Mouse (Mus musculus) layer of hippocampus, adult 9-10 months (tissue): ENCODE data around the gene Gm21988.

Source experiments
- DNase-seq: peaks from one replicate; pipeline ENCODE4 v3.0.0; 2022; ENCODE audit warnings: low spot score

Gene Gm21988

DNA sequence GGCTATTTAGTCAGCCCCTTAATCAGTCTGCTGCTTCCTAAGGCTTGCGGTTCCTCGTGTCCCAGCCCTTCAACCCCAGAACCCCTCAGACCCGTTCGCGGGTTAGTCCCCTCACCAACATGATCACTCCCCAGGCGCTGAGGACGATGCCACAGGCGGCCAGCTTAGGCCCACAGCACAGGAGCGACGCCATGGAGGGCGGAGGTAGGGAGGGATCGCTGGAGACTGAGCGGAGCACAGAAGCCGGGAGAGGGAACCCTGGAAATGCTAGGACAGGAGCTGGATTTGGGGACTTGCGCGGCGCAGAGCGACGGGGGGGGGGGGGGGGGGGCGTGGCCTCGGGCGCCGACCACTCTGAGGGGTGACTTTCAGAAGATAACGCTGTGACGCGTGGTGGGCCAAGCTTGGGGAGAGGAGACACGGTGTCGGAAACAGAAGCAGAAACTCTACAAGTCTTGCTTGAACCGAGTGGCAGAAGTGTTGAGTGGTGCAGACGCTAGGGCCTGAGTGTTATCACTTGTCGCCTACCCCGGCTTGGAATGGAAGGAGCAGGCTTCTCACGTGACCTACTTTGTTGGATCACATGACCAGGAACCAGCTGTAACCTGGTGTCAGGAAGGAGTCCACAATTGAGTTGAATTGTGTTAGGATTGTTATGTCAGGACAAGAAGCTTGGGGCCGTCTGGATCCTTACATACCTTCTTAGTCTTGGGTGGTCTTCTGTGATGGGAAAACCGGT, at the start of gene Gm21988, which contains the start of gene Rnasek:
Gene Gm21988, minus strand, starts transcription at position 290 of the 739 bp plus-strand sequence.
Gene Rnasek, minus strand, starts transcription at position 302 of the 739 bp plus-strand sequence.
- peak; percentile 93 for DNase-seq

DNA sequence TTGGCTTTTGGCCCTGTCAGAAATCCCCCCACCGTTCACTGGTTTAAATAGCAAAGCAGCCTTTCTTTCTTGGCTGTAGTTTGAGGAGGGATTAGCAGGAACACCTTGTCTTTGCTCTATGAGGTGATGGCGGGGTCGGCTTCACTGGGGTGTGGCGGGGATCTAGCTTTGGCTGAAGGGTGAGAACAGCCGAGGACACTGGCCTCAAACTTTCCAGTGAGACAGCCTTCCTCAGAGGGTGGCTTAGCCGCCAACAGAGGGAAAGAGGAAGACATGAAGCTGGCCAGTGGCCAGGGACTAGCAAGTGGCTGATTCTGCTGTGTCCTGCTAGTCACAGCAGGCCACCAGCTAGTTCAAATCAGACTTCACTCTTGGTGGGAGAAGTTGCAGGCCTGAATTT, 49.6 kb upstream of the Gm21988 start:
- no peak for DNase-seq

DNA sequence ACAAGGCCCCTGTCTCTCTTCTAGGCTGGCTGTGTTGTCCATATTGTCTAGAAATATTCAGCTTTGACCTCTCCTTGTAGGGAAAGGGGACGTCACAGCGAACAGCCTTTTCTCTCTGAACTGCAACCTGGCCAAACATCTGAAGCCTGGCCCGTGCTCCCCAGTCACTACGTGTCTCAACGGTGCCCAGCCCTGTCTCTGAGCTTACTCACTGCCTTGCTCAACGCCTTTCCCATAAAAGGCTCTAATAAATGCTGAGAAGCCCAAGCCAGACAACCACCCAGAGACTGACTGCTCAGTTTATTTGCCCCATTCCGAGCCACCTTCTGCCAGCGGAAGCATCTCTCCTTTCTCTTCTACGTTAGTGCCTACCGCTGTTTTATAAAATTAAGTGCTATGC, 48.5 kb upstream of the Gm21988 start:
- DNase-seq: no peak

DNA sequence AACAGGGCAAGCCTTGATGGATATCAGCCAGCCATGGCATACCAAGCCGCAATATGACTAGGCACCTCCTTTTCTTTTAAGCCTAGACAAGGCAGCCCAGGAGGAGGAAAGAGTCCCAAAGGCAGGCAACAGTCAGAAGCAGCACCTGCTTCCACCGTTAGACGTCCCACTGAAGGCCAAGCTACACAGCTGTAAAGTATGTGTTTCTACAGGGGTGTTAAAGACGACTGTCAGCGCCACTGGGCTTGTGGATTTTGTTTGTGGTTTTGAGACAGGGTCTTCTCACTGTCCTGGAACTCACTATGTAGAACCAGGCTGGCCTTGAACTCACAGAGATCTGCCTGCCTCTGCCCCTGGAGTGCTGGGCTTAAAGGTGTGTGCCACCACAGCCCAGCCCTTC, 46.1 kb upstream of the Gm21988 start:
- no peak for DNase-seq

DNA sequence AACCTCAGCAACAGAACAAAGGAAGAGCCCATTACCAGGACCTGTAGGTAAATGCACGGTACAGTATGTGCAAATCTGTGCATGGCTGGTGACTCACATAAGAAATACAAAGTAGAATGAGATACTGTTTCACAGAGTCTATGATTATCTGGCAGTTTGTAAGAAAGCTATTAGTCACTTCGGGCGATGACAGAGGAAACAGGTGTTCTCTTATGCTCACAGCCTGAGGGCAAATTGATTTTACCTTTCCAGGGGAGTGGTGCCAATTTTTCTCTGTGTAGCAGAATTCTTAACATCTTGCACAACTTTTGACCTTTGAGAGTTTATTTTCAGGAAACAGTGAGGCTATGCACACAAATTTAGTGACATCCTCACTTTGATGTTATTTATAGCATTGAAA, 45.1 kb upstream of the Gm21988 start:
- DNase-seq: no peak

DNA sequence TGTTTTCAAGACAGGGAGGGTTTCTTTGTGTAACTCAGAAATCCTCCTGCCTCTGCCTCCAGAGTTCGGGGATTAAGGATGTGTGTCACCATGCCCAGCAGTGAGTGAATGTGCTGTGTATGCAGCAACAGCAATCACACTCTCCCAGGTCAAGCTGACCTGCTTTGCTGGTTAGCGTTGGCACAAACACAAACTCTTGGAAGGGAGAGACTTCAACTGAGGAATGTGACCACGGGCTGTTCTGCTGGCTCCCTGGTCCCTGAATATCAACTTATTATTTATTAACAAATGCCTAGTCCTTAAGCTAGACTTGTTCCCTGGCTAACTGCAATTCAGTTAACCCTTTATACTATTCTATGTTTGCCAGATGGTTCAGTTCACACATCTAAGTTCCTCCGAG, 44.0 kb upstream of the Gm21988 start:
- DNase-seq: no peak

DNA sequence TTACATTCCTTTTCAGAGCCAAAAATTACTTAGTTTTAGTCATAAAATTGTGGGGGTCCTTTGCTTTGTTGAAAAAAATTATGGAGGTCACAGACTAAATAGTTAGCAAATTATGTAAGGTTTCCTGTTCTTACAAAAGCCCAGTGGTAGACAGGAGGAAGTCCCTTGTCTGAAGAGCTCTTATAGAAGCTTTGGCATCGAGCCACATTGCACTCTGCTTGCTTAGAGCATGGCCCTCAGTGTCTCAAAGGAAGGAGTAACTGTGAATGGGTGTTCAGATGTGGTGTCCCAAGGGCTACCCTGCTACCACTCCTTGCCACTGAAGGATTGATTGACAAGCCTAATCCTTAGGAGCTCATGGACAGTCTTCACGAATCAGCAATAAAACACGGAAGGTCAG, 40.8 kb upstream of the Gm21988 start:
- no peak for DNase-seq

DNA sequence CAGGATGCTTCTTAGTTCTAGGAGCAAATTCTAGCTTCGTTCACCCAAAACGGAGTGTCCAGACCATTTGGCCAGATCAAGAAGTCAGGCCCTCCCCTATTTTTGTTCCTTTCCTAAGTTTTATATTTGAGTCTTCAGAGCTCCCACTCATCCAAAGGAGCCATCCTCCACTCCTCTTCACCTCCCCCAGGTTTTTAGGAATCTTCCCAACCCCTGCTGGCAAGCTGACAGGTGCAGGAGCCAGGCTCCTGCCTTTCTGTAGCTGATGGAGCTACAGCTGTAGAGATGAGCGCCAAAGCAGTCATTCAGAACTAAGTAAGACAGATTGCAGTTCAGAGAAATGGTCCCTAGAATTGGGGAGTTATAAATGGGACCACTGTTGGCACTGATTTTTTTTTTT, 39.3 kb upstream of the Gm21988 start:
- DNase-seq: no peak

DNA sequence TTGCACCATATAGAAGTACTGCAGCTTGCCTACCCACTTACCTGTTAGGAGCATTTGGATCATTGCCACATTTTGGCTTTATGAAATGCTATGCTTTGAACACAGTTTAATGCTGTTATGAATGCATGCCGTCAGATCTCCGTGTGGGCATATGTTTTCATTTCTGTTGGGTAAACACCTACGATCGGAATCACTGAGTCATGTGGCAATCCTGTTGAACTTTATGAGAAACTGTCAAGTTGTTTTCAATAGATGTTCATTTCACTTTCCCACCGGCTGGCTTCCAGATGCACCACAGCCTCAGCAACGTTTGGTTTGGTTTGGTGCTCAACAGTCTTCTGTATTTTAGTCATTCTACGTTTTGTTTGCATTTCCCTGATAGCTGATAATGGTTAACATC, 32.0 kb upstream of the Gm21988 start:
- DNase-seq: no peak

DNA sequence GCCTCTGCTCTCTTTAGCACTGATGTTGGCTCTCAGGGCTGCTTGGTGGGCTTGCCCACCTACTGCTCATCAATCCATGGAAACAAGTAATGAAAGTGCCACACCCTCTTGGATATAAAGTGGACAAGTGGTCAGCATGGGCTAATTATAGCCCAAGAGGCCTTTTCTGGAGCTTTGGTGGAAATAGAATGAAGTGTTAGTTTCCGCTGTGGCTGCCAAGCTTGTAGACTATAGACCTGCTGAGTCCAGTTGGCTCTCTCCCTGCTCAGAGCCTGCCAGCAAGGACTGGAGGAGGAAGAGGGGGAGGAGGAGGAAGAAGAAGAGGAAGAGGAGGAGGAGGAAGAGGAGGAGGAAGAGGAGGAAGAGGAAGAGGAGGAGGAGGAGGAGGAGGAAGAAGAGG, 26.8 kb upstream of the Gm21988 start:
- no peak for DNase-seq

DNA sequence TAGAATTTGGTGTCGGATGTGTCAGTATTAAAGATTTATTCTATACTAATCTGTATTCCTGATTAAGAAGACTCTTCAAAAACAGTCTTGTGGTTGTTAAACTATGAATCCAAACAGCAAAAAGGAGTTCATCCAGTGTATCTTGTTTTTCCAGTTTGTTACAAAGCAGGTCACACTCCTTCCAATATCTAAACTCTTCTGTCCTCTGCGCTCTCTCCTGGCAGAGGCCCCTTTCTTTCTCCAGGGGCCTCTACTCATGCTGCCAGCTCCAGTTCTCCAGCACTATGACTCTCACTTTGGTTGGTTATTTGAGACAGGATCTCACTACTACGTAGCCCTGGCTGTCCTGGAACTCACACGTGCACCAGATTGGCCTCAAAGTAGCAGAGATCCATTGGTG, 26.2 kb upstream of the Gm21988 start:
- DNase-seq: no peak

DNA sequence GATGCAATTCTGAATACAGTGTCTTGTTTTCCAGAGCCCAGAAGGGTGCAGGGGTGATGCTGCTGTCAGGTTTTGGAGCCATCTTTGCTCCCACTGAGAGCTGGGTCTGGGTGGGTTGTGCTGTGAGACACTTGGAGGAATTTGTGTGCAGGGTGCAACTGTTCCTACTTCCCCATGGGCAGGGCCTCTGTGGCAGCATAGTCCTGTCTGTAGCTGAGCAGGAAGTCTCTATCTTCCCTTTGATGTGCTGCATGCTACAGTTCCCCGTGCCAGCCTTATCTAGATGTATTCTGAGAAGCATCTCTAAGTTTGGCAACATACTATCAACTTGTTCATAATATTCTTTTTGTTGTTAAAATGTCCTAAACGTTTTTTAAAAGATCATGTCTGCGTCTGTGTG, 25.6 kb upstream of the Gm21988 start:
- DNase-seq: no peak

DNA sequence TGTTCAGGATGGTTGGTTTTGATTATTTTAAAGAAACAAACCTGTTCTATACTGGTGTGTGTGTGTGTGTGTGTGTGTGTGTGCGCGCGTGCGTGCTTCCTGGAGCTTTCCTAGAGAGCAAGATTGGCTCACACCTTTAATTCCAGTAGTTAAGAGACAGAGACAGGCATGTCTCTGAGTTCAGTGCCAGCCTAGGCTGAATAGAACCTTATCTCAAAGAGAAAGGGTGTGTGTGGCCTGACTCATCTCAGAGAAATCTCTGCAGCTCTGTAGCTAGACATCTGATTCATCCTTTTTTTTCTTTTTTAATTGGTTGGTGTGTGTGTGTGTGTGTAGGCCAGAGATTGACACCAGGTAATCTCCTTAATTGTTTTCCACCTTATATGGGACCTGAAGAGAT, 19.4 kb upstream of the Gm21988 start:
- no peak for DNase-seq

DNA sequence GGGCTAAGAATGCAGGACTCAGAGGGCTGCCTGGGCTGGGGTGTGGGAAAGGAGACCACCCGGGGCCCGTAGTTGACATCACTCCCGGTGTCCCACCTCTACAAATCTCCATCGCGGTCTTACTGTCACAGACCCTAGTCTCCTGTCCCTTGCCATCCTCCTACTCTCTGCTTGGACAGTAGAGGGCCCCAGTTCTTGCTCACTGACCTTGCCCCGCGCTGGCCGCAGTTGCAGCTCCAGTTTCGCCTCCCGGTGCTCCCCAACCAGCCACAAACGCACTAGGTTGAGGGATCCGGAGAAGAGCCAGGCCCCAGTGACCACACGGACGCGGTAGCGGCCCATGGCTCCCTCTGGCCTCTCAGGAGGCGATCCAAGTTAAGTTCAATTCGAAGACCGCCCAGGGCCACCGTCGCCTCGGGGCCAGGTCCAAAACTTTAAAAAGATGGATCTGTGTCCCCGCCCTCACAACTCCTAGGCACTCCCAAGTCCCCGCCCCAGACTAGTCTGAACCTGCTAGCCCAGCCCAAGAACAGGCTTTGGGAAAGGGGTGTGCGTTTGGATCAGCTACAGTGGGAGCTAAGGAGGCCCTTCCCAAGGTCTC, 15.4 kb upstream of the Gm21988 start, which contains the start of gene Alox12:
Gene Alox12, minus strand, starts transcription at position 423 of the 601 bp plus-strand sequence.
- no peak for DNase-seq

DNA sequence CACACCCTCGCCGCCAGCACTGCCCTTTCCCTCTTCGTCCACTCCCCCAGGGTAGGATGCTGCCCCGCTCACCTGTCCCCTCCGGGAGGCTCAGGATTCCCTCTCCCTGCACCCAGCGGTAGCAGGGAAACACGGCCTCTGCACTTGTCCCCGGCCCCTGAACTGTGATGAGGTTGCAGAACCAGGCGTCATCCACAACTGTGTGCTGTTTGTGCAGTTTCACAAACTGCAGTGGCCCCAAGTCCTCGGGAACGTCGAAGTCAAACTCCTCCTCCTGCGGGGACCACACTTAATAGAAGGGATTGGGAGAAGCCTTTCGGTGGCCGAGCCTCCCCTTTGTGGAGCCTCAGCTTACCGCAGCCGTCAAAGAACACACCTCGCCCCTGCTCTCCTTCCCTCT, 14.7 kb upstream of the Gm21988 start:
- DNase-seq: no peak

DNA sequence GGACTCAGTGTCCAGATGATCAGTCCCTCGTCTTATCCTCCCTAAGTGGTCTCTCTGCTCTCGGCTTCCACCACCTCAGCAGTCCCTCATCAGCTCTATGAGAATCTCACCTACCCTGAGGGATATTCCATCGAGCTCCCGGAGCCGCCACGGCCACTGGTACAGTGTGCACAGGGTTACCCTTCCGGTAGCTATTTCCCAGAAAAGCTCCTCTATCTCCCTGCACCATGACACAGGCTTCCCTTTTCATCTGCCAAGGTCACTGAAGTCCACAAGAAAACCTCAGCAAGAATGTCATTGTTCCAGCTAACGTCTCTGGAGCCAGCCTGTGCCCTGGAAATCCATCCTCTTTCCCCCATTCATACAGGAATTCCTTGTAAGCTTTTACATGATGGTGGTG, 12.2 kb upstream of the Gm21988 start:
- no peak for DNase-seq

DNA sequence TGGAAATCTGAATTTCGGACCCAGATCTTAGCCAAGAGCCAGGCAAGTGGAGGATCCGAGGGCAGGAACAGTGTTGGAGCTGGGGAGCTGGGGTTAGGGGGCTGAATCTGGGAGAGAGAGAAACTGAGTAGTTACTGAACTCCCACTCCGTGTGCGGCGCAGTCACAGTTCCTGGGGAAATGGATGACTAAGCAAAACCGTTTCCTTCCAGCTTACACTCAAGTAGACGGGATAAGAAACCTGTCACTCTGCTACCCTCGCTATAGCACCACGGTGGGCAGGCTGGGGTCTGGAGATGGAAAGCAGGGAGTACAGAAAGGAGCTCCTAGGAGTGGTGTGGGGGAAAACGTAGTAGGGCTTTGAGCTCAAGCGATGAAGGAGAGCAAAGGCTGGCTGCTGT, 10.5 kb upstream of the Gm21988 start:
- no peak for DNase-seq

DNA sequence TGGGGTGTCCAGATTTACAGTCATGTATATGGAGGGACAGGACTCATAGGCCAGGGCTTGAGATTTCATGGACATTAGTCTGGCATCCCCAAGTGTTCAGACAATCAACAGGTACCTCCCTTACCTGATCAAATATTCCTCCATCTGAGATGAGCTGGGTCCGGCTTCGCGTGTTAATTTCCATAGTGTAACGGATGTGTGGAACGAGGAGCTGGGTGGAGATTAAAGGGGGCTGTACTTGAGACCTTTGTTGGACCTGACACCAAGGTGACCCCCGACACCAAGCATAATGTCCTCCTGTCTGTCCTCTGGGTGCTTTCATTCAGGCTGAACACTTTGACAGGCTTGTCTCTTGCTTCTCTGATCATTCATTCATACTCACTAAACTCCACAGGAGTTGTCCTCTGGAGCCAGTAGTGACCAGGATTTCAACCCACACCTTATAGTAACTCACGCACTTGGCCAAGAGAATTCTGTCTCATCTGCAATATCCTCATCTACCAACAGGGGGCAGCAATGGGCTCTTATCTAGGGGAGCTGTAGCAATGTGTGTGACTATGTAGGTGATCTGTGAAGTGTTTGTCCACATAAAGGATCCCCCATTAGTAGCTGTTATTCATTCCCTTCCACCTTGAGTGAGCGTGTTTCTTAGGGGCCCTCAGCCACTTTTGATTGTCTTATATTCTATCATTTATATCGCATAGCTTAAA, 7.7 kb upstream of the Gm21988 start:
- no peak for DNase-seq

DNA sequence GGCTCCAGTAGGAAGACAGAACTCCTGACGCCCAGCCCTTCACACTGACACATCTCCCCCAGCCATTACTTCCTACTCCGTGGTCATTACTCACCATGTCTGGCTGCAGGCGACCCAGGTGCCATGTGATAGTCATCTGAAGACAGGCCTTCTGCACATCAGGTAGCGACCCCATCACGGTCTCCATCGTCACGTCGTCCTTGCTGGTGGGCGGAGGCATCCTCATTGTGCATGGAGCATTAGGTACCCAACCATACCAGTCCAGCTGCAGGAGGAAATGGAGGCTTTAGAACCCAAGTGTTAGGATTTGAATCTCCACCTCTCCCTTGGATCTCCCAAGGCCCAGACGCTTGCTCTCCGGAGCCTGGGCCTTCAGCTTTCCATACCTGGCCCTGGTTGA, 3.0 kb upstream of the Gm21988 start:
- DNase-seq: no peak

DNA sequence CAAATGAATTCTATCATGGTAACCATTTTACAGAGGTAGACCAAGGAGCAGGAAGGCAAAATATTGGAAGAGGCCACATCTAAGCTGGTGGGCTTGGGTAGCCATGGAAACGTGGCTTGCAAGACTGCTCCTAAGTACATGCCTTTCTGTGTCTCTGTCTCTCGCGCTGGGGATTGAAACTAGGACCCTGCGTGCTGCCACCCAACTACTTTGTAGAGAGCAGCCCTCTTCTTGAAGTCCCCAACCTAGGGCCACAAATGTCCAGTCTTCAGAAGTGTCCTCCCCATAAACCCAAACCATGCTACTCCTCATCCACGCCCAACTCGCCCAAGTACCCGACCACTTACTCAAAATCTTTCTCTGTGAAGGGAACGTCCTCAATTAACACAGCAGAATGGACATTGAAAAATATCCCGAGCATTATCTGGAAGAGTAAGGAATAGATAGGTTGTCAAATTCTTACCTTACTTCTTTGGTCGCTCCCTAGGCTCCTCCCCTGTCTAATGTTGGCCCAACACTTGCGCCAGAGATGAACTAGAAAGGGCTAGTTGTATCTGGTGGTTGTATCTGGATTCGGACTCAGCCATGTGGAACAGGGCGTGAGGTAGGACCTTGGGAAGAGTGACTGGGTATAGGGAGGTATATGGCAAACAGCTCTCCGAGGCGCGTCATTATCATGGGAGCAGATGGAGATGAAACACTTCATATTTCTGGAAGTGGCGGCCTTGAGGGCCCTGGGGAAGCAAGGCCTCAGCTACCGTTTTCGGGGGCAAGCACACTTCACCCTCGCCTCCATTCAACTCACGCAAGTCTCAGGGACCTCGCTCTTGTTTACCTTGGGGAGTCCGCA, 814 bp downstream of the Gm21988 start:
- no peak for DNase-seq

DNA sequence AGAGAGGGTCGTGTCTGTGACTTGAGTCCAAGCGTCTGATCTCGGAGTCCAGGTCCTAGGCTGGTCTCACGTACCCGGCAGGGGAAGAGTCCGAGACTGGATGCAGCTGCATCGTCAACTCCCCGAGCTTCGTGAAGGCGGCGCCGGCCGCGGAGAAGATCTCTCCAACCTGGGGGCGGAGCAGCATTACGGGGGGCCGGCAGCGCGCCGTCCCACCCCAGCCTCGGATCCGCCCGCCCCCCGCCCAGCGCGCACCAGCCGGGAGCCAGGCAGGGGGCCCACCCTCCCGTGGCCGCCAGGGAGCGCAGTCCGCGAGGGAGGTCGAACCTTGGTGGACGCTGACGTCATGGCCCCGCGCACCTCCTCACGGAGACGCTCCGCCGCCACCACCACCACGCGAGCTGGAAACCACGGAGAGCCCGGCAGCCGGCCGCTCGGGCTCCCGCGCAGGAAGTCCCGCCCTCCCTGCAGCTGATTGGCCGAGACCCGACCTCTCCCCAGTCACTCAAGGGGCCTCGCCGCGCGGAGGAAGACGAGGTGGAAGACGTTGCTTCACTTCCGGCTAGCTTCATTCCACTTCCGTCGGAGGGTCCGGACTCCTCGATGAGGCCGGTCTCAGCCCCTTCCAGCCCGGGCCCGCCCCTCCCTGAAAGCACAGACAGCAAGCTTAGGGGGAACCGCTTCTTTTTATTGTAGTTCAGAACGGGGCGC, 2.0 kb downstream of the Gm21988 start, which contains the start of gene 0610010K14Rik:
Gene 0610010K14Rik, minus strand, starts transcription at position 458 of the 711 bp plus-strand sequence.
- DNase-seq: peak; percentile 80

DNA sequence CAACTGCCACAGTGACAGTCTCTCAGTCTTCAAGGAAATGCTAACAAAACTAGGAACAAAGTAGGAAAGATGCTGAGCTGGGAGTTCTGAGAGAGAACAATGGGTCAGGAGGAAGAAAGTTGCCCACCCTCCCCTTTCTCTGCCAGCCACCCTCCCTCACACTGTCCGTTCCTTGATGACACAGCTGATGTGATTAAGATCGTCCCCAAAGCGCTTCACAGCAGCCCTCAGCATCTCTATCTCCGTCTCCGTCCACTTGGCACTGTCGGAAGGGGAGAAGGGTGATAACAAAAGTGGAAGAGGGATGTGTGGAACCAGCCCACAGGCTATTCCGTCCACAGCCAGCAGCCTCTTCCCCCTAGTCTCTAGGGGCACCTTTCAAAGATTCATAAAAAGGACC, 2.9 kb downstream of the Gm21988 start:
- DNase-seq: no peak
